ENCODE assay signal across 24 mouse cellular contexts in the genomic region with DNA sequence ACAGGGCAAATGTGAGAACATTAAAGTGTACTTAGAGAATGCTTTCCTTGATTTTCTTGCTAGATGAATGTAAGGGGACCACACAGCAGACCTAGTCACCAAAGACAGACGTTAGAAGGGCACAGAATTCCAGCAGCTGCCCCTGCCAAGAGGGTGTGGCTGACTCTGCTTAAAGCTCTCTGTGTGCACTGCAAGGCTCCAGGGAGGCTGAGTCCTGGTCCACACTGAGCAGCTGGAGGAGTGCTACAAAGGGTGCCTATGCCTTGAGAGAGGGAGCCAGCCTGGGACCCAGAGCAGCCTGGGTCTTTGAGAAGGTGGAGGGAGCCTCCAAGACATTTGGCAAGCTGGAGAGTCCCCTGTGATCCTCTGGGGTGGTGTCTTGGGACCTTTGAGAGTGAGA. TPM values are rescaled to one million over a fixed set of nuclear protein-coding genes. Genes with fewer than 3 reads are reported as not detected.
A peak's percentile ranks its signal among the peaks of the same experiment; 100 is the strongest.
DNase-seq lines count a peak whose midpoint lies in the region; ATAC-seq lines count a peak whose summit lies in the region.
"Had no signal": no experiment of that assay in that cellular context is flagged by ENCODE, and none has a peak within 500 bp of the region (broad histone marks: within the 10 kb centered on the region; RNA-seq: fewer than 3 reads in every experiment).

No protein-coding gene starts in this region.

- H3K4me1 ChIP-seq in embryonic facial prominence, embryonic 15.5 days = peaks cover 20% of the 10 kb centered on the region
- peaks cover 26% of the 10 kb centered on the region for H3K4me1 ChIP-seq in limb, embryonic 15.5 days

- no peaks in the 10 kb centered on the region for H3K27me3 ChIP-seq in embryonic facial prominence, embryonic 15.5 days
- H3K27me3 ChIP-seq in limb, embryonic 15.5 days = no peaks in the 10 kb centered on the region; the same call in 1 of the 2 replicates
- H3K27me3 ChIP-seq: Patski had no signal

- H3K4me2 ChIP-seq in embryonic facial prominence, embryonic 15.5 days (replicated peaks) = no peak overlapping the region
- no peak overlapping the region for H3K4me2 ChIP-seq in limb, embryonic 15.5 days
- H3K4me2 ChIP-seq: forebrain, embryonic 12.5 days; hindbrain, embryonic 14.5 days had no signal

- H3K9me3 ChIP-seq in embryonic facial prominence, embryonic 15.5 days (replicated peaks) = no peaks in the 10 kb centered on the region
- H3K9me3 ChIP-seq in limb, embryonic 15.5 days = no peaks in the 10 kb centered on the region
- H3K9me3 ChIP-seq: forebrain, embryonic 12.5 days; heart, embryonic 10.5 days had no signal

- WGBS in embryonic facial prominence, embryonic 15.5 days = 4% methylated on average over 1 of the region's 1 CpGs
- WGBS in limb, embryonic 15.5 days = 6% methylated on average over 1 of the region's 1 CpGs

- H3K27ac ChIP-seq in embryonic facial prominence, embryonic 15.5 days (replicated peaks) = peak overlapping the region; percentile 60
- H3K27ac ChIP-seq in limb, embryonic 15.5 days = peak overlapping the region; percentile 72
- H3K27ac ChIP-seq: forebrain, embryonic 12.5 days; gastrocnemius, adult 2 months; heart, embryonic 10.5 days; hindbrain, embryonic 14.5 days had no signal

- ATAC-seq in embryonic facial prominence, embryonic 15.5 days (ENCODE audit: insufficient number of reproducible peaks, low FRiP score, low TSS enrichment, low read depth) = no peak; the same call in 1 of the 2 replicates
- ATAC-seq in limb, embryonic 15.5 days (ENCODE audit: insufficient number of reproducible peaks, low FRiP score, low TSS enrichment, low read depth) = peak; percentile 52; the same call in 1 of the 2 replicates
- ATAC-seq: activated CD4-positive, CD25-positive, alpha-beta regulatory T cell, adult 4 months; forebrain, postnatal 0 days; Patski had no signal

- no peak overlapping the region for H3K9ac ChIP-seq in embryonic facial prominence, embryonic 15.5 days
- no peak overlapping the region for H3K9ac ChIP-seq in limb, embryonic 15.5 days
- H3K9ac ChIP-seq: forebrain, embryonic 12.5 days; forebrain, postnatal 0 days; hindbrain, embryonic 14.5 days had no signal

- no peaks in the 10 kb centered on the region for H3K36me3 ChIP-seq in embryonic facial prominence, embryonic 15.5 days
- H3K36me3 ChIP-seq in limb, embryonic 15.5 days = no peaks in the 10 kb centered on the region
- H3K36me3 ChIP-seq: forebrain, embryonic 12.5 days; heart, embryonic 10.5 days had no signal

- H3K4me3 ChIP-seq in embryonic facial prominence, embryonic 15.5 days (replicated peaks) = no peak overlapping the region
- H3K4me3 ChIP-seq in limb, embryonic 15.5 days = no peak overlapping the region
- H3K4me3 ChIP-seq: forebrain, embryonic 12.5 days; gastrocnemius, adult 2 months; heart, embryonic 10.5 days had no signal

- intact Hi-C loops in left cerebral cortex, postnatal 25 days (cut with DNase I) = no loop called here

- peak; percentile 4 for DNase-seq in gastrocnemius, postnatal 10 days
- no peak for DNase-seq in gastrocnemius, adult 18-20 months (ENCODE audit: low spot score)
- DNase-seq in thymus, postnatal 4 days = peak; percentile 3
- DNase-seq in thymus, postnatal 14 days = no peak
- no peak for DNase-seq in left cerebral cortex, postnatal 25 days (ENCODE audit: low spot score in 2 of 2)
- no peak for DNase-seq in right cerebral cortex, adult 18-20 months
- DNase-seq: adrenal gland, postnatal 36 days; cerebellum, adult 2 months; cerebellum, postnatal 10 days; forebrain, postnatal 0 days; gastrocnemius, adult 2 months; heart, adult 18-20 months; heart, postnatal 14 days had no signal

RNA-seq across cellular contexts. Expression of gene Sept5, which starts 3.6 kb away (rescaled TPM):
- total RNA-seq in gastrocnemius, postnatal 10 days (2021) = 10 to 100 TPM in 1 of 2 experiments, 1 to 10 TPM in 1; 7.9 to 15.7 TPM
- 1 to 10 TPM; 2.4 to 4.4 TPM for total RNA-seq in gastrocnemius, adult 18-20 months (2021)
- polyA plus RNA-seq in embryonic facial prominence, embryonic 15.5 days (2015; fragmentation: Nextera tagmentation; extraction: Ambion mirVana) = 51.1 and 64.8 TPM in 2 replicates
- 59.4 and 62.8 TPM in 2 replicates for polyA plus RNA-seq in limb, embryonic 15.5 days (2015; fragmentation: Nextera tagmentation; extraction: Ambion mirVana)
- 100 to 1,000 TPM; 961 to 977 TPM for total RNA-seq in left cerebral cortex, postnatal 25 days (2021)

RNA-seq across cellular contexts. Expression of gene Gm49601, which starts 7.1 kb away (rescaled TPM):
- 1 to 10 TPM; 1.6 to 3.6 TPM for total RNA-seq in gastrocnemius, postnatal 10 days (2021)
- under 1 TPM in 1 of 2 experiments, not detected in 1; 0.47 TPM for total RNA-seq in gastrocnemius, adult 18-20 months (2021)
- 7.2 and 7.8 TPM in 2 replicates for polyA plus RNA-seq in embryonic facial prominence, embryonic 15.5 days (2015; fragmentation: Nextera tagmentation; extraction: Ambion mirVana)
- 5.5 and 6.9 TPM in 2 replicates for polyA plus RNA-seq in limb, embryonic 15.5 days (2015; fragmentation: Nextera tagmentation; extraction: Ambion mirVana)
- 100 to 1,000 TPM; 258 to 268 TPM for total RNA-seq in left cerebral cortex, postnatal 25 days (2021)
- total RNA-seq: hematopoietic stem cell, adult 5-6 weeks had no signal
- polyA plus RNA-seq: activated CD4-positive, CD25-positive, alpha-beta regulatory T cell, adult 4 months had no signal

RNA-seq across cellular contexts. Expression of gene Gp1bb, which starts 11.1 kb away (rescaled TPM):
- not detected for total RNA-seq in gastrocnemius, postnatal 10 days (2021)
- total RNA-seq in gastrocnemius, adult 18-20 months (2021) = not detected
- polyA plus RNA-seq in embryonic facial prominence, embryonic 15.5 days (2015; fragmentation: Nextera tagmentation; extraction: Ambion mirVana) = 2.6 and 2.8 TPM in 2 replicates
- polyA plus RNA-seq in limb, embryonic 15.5 days (2015; fragmentation: Nextera tagmentation; extraction: Ambion mirVana) = 3.0 and 3.4 TPM in 2 replicates
- 1 to 10 TPM; 1.4 to 2.6 TPM for total RNA-seq in left cerebral cortex, postnatal 25 days (2021)
- total RNA-seq: adrenal gland, adult 18-20 months; gastrocnemius, adult 2 months; gastrocnemius, postnatal 36 days had no signal
- polyA plus RNA-seq: activated CD4-positive, CD25-positive, alpha-beta regulatory T cell, adult 4 months had no signal

RNA-seq across cellular contexts. Expression of gene Tbx1, which starts 42.9 kb away (rescaled TPM):
- total RNA-seq in gastrocnemius, postnatal 10 days (2021) = 1 to 10 TPM; 2.3 to 5.5 TPM
- 10 to 100 TPM in 1 of 2 experiments, 1 to 10 TPM in 1; 9.3 to 20.9 TPM for total RNA-seq in gastrocnemius, adult 18-20 months (2021)
- 24.0 and 24.3 TPM in 2 replicates for polyA plus RNA-seq in embryonic facial prominence, embryonic 15.5 days (2015; fragmentation: Nextera tagmentation; extraction: Ambion mirVana)
- polyA plus RNA-seq in limb, embryonic 15.5 days (2015; fragmentation: Nextera tagmentation; extraction: Ambion mirVana) = 6.0 and 6.4 TPM in 2 replicates
- 1 to 10 TPM in 1 of 2 experiments, under 1 TPM in 1; 0.96 to 1.5 TPM for total RNA-seq in left cerebral cortex, postnatal 25 days (2021)
- total RNA-seq: hematopoietic stem cell, adult 5-6 weeks; MEL had no signal
- polyA plus RNA-seq: activated CD4-positive, CD25-positive, alpha-beta regulatory T cell, adult 4 months had no signal

Comparison
In these comparisons a context has a peak if more than half of its experiments do, and no peak if none do; other contexts are left out.
1. DNase-seq: peak in gastrocnemius, postnatal 10 days (single experiment) and thymus, postnatal 4 days (single experiment); none in gastrocnemius, adult 18-20 months (single experiment), thymus, postnatal 14 days (single experiment), left cerebral cortex, postnatal 25 days (0 of 2) and right cerebral cortex, adult 18-20 months (single experiment).
2. RNA of gene Sept5, which starts 3.6 kb away (total RNA-seq): 961 to 977 TPM in left cerebral cortex, postnatal 25 days; 7.9 to 15.7 TPM in gastrocnemius, postnatal 10 days and 2.4 to 4.4 TPM in gastrocnemius, adult 18-20 months; every median in the first group is over 10 times any median in the second.
3. RNA of gene Gm49601, which starts 7.1 kb away (total RNA-seq): 258 to 268 TPM in left cerebral cortex, postnatal 25 days; 1.6 to 3.6 TPM in gastrocnemius, postnatal 10 days and 0.47 TPM in gastrocnemius, adult 18-20 months; every median in the first group is over 10 times any median in the second.